Mouse (Mus musculus): ENCODE results near the gene Prg4. TPM values are rescaled to one million over a fixed set of nuclear protein-coding genes. Genes with fewer than 3 reads are reported as not detected.

Prg4 gene
- polyA plus RNA-seq, 1 experiment from 2014 or later, result 0.22 TPM

GRCm38 (mm10) chr1:150463068-150463467 is 2.9 kb downstream of the Prg4 start:
- Histone ChIP-seq H3K4me1 (replicated peaks) (no peaks in the 10 kb centered on the region), H3K27ac (no peak overlapping the region), H3K9me3 (no peaks in the 10 kb centered on the region), H3K36me3 (no peaks in the 10 kb centered on the region), H3K27me3 (ENCODE audit: insufficient read depth, poor library complexity, severe bottlenecking) (no peaks in the 10 kb centered on the region), H3K4me3 (no peak overlapping the region)
- 76% methylated on average over 5 of the region's 5 CpGs for WGBS
- DNase-seq (ENCODE audit: low spot score), result no peak

- WGBS, result 83% methylated on average over 7 of the region's 7 CpGs
- Histone ChIP-seq H3K27me3 (ENCODE audit: insufficient read depth, poor library complexity, severe bottlenecking) (no peaks in the 10 kb centered on the region), H3K36me3 (no peaks in the 10 kb centered on the region), H3K4me1 (replicated peaks) (no peaks in the 10 kb centered on the region), H3K27ac (no peak overlapping the region), H3K9me3 (no peaks in the 10 kb centered on the region), H3K4me3 (no peak overlapping the region)
- DNase-seq (ENCODE audit: low spot score), result no peak
Observed at GRCm38 (mm10) chr1:150460595-150460994, 5.4 kb downstream of the Prg4 start.

GRCm38 (mm10) chr1:150459599-150459998 is 6.4 kb downstream of the Prg4 start:
- WGBS, result 83% methylated on average over 3 of the region's 3 CpGs
- H3K4me1 ChIP-seq (replicated peaks), result no peaks in the 10 kb centered on the region

DNA sequence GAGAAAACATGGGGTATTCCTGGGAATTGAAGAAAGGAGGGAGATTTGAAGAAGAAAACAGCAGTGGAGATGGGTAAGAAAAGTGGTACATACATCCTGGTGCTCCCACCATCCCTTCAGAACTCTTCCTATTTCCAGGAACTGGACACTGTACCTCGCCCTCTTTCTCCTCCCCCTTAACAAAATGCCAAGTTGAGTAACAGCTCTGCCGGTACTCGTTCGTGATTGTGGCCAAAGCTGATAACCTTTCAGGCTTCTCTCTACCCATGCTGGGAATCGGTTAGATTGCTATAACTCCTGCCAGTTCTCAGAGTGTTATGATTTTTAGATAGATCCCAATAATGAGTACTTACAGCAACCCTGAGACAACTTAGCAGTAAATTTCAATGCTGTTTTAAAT is 7.0 kb downstream of the Prg4 start:
- Histone ChIP-seq H3K9me3 (no peaks in the 10 kb centered on the region), H3K27me3 (ENCODE audit: insufficient read depth, poor library complexity, severe bottlenecking) (no peaks in the 10 kb centered on the region), H3K4me3 (no peak overlapping the region), H3K4me1 (replicated peaks) (no peaks in the 10 kb centered on the region), H3K27ac (no peak overlapping the region), H3K36me3 (no peaks in the 10 kb centered on the region)
- no peak for DNase-seq (ENCODE audit: low spot score)
- WGBS, result 90% methylated on average over 5 of the region's 5 CpGs

More at GRCm38 (mm10) chr1:150459599-150459998, 6.4 kb downstream of the Prg4 start:
- Histone ChIP-seq H3K4me3 (no peak overlapping the region), H3K9me3 (no peaks in the 10 kb centered on the region), H3K27ac (no peak overlapping the region), H3K36me3 (no peaks in the 10 kb centered on the region), H3K27me3 (ENCODE audit: insufficient read depth, poor library complexity, severe bottlenecking) (no peaks in the 10 kb centered on the region)
- no peak for DNase-seq (ENCODE audit: low spot score)

GRCm38 (mm10) chr1:150441731-150442130 is 24.2 kb downstream of the Prg4 start:
- Histone ChIP-seq H3K27me3 (ENCODE audit: insufficient read depth, poor library complexity, severe bottlenecking) (no peaks in the 10 kb centered on the region), H3K27ac (no peak overlapping the region), H3K36me3 (peaks cover 100% of the 10 kb centered on the region), H3K4me3 (no peak overlapping the region), H3K9me3 (no peaks in the 10 kb centered on the region), H3K4me1 (replicated peaks) (no peaks in the 10 kb centered on the region)
- 83% methylated on average over 4 of the region's 4 CpGs for WGBS
- DNase-seq (ENCODE audit: low spot score), result no peak

GRCm38 (mm10) chr1:150438641-150439040 is 27.3 kb downstream of the Prg4 start:
- H3K4me3 ChIP-seq, result no peak overlapping the region
- H3K4me1 ChIP-seq (replicated peaks), result no peaks in the 10 kb centered on the region
- no peaks in the 10 kb centered on the region for H3K9me3 ChIP-seq
- 93% methylated on average over 3 of the region's 3 CpGs for WGBS
- H3K27ac ChIP-seq, result no peak overlapping the region
- no peaks in the 10 kb centered on the region for H3K27me3 ChIP-seq (ENCODE audit: insufficient read depth, poor library complexity, severe bottlenecking)
- no peak for DNase-seq (ENCODE audit: low spot score)
- peaks cover 100% of the 10 kb centered on the region for H3K36me3 ChIP-seq

- Histone ChIP-seq H3K36me3 (peaks cover 100% of the 10 kb centered on the region), H3K4me3 (no peak overlapping the region), H3K27me3 (ENCODE audit: insufficient read depth, poor library complexity, severe bottlenecking) (no peaks in the 10 kb centered on the region), H3K27ac (no peak overlapping the region), H3K9me3 (no peaks in the 10 kb centered on the region), H3K4me1 (replicated peaks) (no peaks in the 10 kb centered on the region)
- DNase-seq (ENCODE audit: low spot score), result no peak
- WGBS, result 79% methylated on average over 3 of the region's 3 CpGs
Observed at GRCm38 (mm10) chr1:150426216-150426615, 39.7 kb downstream of the Prg4 start.

DNA sequence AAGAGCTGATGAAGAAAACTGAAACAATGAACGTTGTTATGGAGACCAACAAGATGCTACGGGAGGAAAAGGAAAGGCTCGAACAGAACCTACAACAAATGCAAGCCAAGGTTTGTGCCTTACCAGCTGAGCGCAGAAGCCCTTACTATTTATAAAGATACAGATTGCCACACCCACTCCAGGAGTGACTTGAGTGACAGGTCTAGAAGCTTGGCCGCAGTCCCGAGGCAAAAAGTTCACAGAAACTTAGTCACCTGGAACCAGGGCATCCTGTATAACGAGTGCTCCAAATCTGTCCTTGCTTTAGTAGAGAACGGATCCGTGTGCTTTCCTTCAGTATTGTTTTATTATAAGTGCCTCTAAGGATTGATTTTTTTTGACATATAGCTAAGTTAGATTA is 40.3 kb downstream of the Prg4 start:
- Histone ChIP-seq H3K27ac (no peak overlapping the region), H3K36me3 (peaks cover 100% of the 10 kb centered on the region), H3K4me3 (no peak overlapping the region), H3K9me3 (no peaks in the 10 kb centered on the region), H3K4me1 (replicated peaks) (no peaks in the 10 kb centered on the region), H3K27me3 (ENCODE audit: insufficient read depth, poor library complexity, severe bottlenecking) (no peaks in the 10 kb centered on the region)
- 90% methylated on average over 9 of the region's 9 CpGs for WGBS
- no peak for DNase-seq (ENCODE audit: low spot score)

- Histone ChIP-seq H3K36me3 (peaks cover 98% of the 10 kb centered on the region), H3K4me1 (replicated peaks) (no peaks in the 10 kb centered on the region), H3K27me3 (ENCODE audit: insufficient read depth, poor library complexity, severe bottlenecking) (no peaks in the 10 kb centered on the region), H3K9me3 (no peaks in the 10 kb centered on the region), H3K27ac (no peak overlapping the region), H3K4me3 (no peak overlapping the region)
- DNase-seq (ENCODE audit: low spot score), result no peak
- WGBS, result 92% methylated on average over 4 of the region's 4 CpGs
Observed at GRCm38 (mm10) chr1:150418426-150418825, 47.5 kb downstream of the Prg4 start.

GRCm38 (mm10) chr1:150416006-150416405 is 50.0 kb downstream of the Prg4 start:
- no peaks in the 10 kb centered on the region for H3K9me3 ChIP-seq
- H3K27ac ChIP-seq, result no peak overlapping the region
- H3K36me3 ChIP-seq, result peaks cover 96% of the 10 kb centered on the region
- H3K4me3 ChIP-seq, result no peak overlapping the region
- DNase-seq (ENCODE audit: low spot score), result no peak
- 95% methylated on average over 3 of the region's 3 CpGs for WGBS
- H3K27me3 ChIP-seq (ENCODE audit: insufficient read depth, poor library complexity, severe bottlenecking), result no peaks in the 10 kb centered on the region
- no peaks in the 10 kb centered on the region for H3K4me1 ChIP-seq (replicated peaks)

GRCm38 (mm10) chr1:150409996-150410395 is 56.0 kb downstream of the Prg4 start:
- Histone ChIP-seq H3K27ac (no peak overlapping the region), H3K4me1 (replicated peaks) (no peaks in the 10 kb centered on the region), H3K4me3 (no peak overlapping the region), H3K36me3 (peaks cover 98% of the 10 kb centered on the region), H3K27me3 (ENCODE audit: insufficient read depth, poor library complexity, severe bottlenecking) (no peaks in the 10 kb centered on the region), H3K9me3 (no peaks in the 10 kb centered on the region)
- WGBS, result 96% methylated on average over 6 of the region's 6 CpGs
- DNase-seq (ENCODE audit: low spot score), result no peak

DNA sequence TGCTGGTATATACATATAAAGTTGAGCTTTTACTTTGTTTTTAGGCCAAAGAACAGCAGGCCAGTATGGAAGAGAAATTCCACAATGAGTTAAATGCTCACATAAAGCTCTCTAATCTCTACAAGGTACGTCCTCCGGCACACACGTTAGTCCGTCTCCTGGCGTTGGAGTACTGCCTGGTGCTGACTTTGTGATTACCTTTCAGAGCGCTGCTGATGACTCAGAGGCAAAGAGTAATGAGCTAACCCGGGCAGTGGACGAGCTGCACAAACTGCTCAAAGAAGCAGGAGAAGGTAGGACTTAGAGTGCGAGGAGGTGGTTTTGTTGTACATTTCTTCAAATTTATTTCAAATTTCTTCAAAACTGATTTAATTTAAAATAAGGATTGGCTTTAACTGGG is 58.7 kb downstream of the Prg4 start:
- Histone ChIP-seq H3K4me1 (replicated peaks) (no peaks in the 10 kb centered on the region), H3K9me3 (no peaks in the 10 kb centered on the region), H3K27ac (no peak overlapping the region), H3K27me3 (ENCODE audit: insufficient read depth, poor library complexity, severe bottlenecking) (no peaks in the 10 kb centered on the region), H3K4me3 (no peak overlapping the region), H3K36me3 (peaks cover 97% of the 10 kb centered on the region)
- 95% methylated on average over 9 of the region's 9 CpGs for WGBS
- DNase-seq (ENCODE audit: low spot score), result no peak

GRCm38 (mm10) chr1:150404555-150404954 is 61.4 kb downstream of the Prg4 start:
- no peak for DNase-seq (ENCODE audit: low spot score)
- Histone ChIP-seq H3K9me3 (no peaks in the 10 kb centered on the region), H3K27me3 (ENCODE audit: insufficient read depth, poor library complexity, severe bottlenecking) (no peaks in the 10 kb centered on the region), H3K4me1 (replicated peaks) (no peaks in the 10 kb centered on the region), H3K27ac (no peak overlapping the region), H3K4me3 (no peak overlapping the region), H3K36me3 (peaks cover 98% of the 10 kb centered on the region)
- 95% methylated on average over 3 of the region's 3 CpGs for WGBS

DNA sequence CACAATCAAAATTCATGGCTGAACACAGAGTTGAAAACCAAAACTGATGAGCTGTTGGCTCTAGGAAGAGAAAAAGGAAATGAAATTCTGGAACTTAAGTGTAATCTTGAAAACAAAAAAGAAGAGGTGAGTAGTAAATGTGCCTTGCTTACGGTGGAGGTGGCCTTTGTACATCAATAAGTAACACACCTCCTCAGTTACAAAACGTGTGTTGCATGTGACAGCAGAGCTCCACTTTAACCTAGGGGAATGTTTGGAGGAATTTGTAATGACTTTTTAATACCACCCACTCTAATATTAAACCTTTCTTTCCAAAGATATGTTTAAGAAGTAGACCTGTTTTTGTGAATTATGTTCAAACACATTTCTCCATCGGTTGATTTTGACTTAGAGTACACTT is 62.1 kb downstream of the Prg4 start:
- Histone ChIP-seq H3K27ac (no peak overlapping the region), H3K9me3 (no peaks in the 10 kb centered on the region), H3K4me1 (replicated peaks) (no peaks in the 10 kb centered on the region), H3K4me3 (no peak overlapping the region), H3K36me3 (peaks cover 98% of the 10 kb centered on the region), H3K27me3 (ENCODE audit: insufficient read depth, poor library complexity, severe bottlenecking) (no peaks in the 10 kb centered on the region)
- 96% methylated on average over 3 of the region's 3 CpGs for WGBS
- no peak for DNase-seq (ENCODE audit: low spot score)

Measured in hindbrain, embryonic 10.5 days (tissue).